9 mouse cellular contexts compared by ENCODE assay signal in the genomic region with DNA sequence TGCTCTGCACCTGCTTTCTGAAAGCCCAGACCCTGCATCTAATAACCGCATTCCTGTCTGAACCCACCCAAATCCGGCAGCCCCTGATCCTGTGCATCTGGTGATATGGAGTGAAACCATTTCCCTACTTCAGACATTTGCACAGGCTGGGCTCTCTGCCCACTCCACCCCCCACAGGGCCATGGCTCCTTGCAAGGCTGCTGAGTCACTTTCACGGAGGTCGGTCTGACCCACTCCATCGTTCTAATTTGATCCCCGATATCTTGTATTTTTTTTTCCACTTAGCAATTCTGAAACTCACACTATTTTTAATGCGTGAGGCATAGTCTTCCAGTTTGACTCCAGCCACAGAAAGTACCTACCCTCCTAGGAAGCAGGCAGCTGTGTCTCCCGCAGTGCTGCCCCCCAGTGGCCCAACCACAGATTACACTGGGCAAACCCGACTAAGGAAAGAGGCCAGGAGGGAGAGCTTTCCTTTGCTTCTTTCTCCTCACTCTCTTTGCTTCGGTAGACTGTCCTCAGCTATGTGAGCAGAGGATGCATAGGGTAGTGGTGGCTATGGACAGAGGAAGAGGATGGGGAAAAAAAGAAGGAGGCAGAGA. TPM values are rescaled to one million over a fixed set of nuclear protein-coding genes. Genes with fewer than 3 reads are reported as not detected.
DNase-seq lines count a peak whose midpoint lies in the region; ATAC-seq and TF ChIP-seq lines count a peak whose summit lies in the region.
"Had no signal": no experiment of that assay in that cellular context is flagged by ENCODE, and none has a peak within 500 bp of the region (broad histone marks: within the 10 kb centered on the region; RNA-seq: fewer than 3 reads in every experiment).

No protein-coding gene starts in this region.

- no peak overlapping the region for H3K4me2 ChIP-seq in hindbrain, embryonic 11.5 days (replicated peaks; ENCODE audit: low read depth, low read length)
- no peak overlapping the region for H3K4me2 ChIP-seq in hindbrain, embryonic 16.5 days (ENCODE audit: low read length)
- H3K4me2 ChIP-seq: lung, embryonic 15.5 days had no signal

- H3K27me3 ChIP-seq in hindbrain, embryonic 11.5 days (ENCODE audit: control insufficient read depth, insufficient read depth, low read length) = no peaks in the 10 kb centered on the region
- H3K27me3 ChIP-seq in hindbrain, embryonic 16.5 days (replicated peaks; ENCODE audit: control insufficient read depth, insufficient read depth, low read length) = no peaks in the 10 kb centered on the region
- no peaks in the 10 kb centered on the region for H3K27me3 ChIP-seq in MEL (ENCODE audit: control insufficient read depth in 1 of 2, insufficient read depth in 2 of 2, low read length in 2 of 2)
- H3K27me3 ChIP-seq: lung, embryonic 15.5 days had no signal

- ATAC-seq in hindbrain, embryonic 11.5 days (ENCODE audit: low FRiP score) = no peak
- no peak for ATAC-seq in hindbrain, embryonic 16.5 days

- TF ChIP-seq EP300 in MEL (IDR thresholded peaks at IDR 0.05; ENCODE audit: low read depth in 1 of 2, low read length in 2 of 2) = no peak

- DNase-seq in hindbrain, embryonic 11.5 days (ENCODE audit: low spot score) = peak; percentile 84
- peak; percentile 78 for DNase-seq in MEL (ENCODE audit: low read depth, low spot score)
- peak; percentile 79 for DNase-seq in cerebellum, adult 8-10 months
- peak; percentile 53 to 58 for DNase-seq in gastrocnemius, postnatal 4 days (ENCODE audit: low spot score in 2 of 2)
- peak; percentile 75 to 84 for DNase-seq in left cerebral cortex, adult 2 months (ENCODE audit: extremely low spot score in 1 of 2, low spot score in 2 of 2)
- peak; percentile 36 to 57 for DNase-seq in natural killer cell, adult 2 months (ENCODE audit: low spot score in 2 of 2)
- DNase-seq in thymus, postnatal 0 days (ENCODE audit: low spot score) = peak; percentile 45

- peak; percentile 60 for TF ChIP-seq RAD21 in MEL (IDR thresholded peaks at IDR 0.05; ENCODE audit: low read depth, low read length)

- H3K4me1 ChIP-seq in hindbrain, embryonic 11.5 days (replicated peaks; ENCODE audit: control insufficient read depth, insufficient read depth, low read length) = no peaks in the 10 kb centered on the region
- 0 out of 2 replicates have a peak, but pooled peaks cover 3% of the 10 kb centered on the region for H3K4me1 ChIP-seq in hindbrain, embryonic 16.5 days (ENCODE audit: control insufficient read depth, insufficient read depth, low read depth, low read length)
- no peaks in the 10 kb centered on the region; a peak in 1 of 4 replicates for H3K4me1 ChIP-seq in MEL (ENCODE audit: control insufficient read depth in 1 of 2, insufficient read depth in 2 of 2, low read length in 2 of 2)

- 52% methylated on average over 10 of the region's 10 CpGs for WGBS in hindbrain, embryonic 11.5 days
- 39% methylated on average over 10 of the region's 10 CpGs for WGBS in hindbrain, embryonic 16.5 days

- peak; percentile 82 to 94 (median 86) for TF ChIP-seq CTCF in MEL (IDR thresholded peaks at IDR 0.05 in 2 of 3, conservative IDR thresholded peaks at IDR 0.05 in 1 of 3; ENCODE audit: control insufficient read depth in 1 of 3, insufficient read depth in 1 of 3, low read depth in 2 of 3, low read length in 3 of 3, poor library complexity in 1 of 3, severe bottlenecking in 1 of 3)
- peak; percentile 89 for TF ChIP-seq CTCF in left cerebral cortex, adult 2 months (IDR thresholded peaks at IDR 0.05)

- TF ChIP-seq POLR2A in MEL (IDR thresholded peaks at IDR 0.05; ENCODE audit: control insufficient read depth in 1 of 2, insufficient read depth in 1 of 2, low read depth in 1 of 2, low read length in 2 of 2, poor library complexity in 1 of 2) = no peak

- intact Hi-C loops in left cerebral cortex, adult 2 months (cut with DNase I) = loop anchor here (2.0 to 5.0 kb wide), 2 partner anchors 17 to 80 kb away; no protein-coding TSS in a partner anchor

- H3K9me3 ChIP-seq in hindbrain, embryonic 11.5 days (ENCODE audit: control insufficient read depth, low read length) = no peaks in the 10 kb centered on the region
- no peaks in the 10 kb centered on the region for H3K9me3 ChIP-seq in hindbrain, embryonic 16.5 days (ENCODE audit: control insufficient read depth, low read length)
- no peaks in the 10 kb centered on the region for H3K9me3 ChIP-seq in MEL (replicated peaks; ENCODE audit: insufficient read depth, low read length)
- H3K9me3 ChIP-seq: lung, embryonic 15.5 days had no signal

- H3K36me3 ChIP-seq in hindbrain, embryonic 11.5 days (ENCODE audit: control insufficient read depth, insufficient read depth, low read length) = no peaks in the 10 kb centered on the region
- H3K36me3 ChIP-seq in hindbrain, embryonic 16.5 days (ENCODE audit: control insufficient read depth, insufficient read depth, low read length) = no peaks in the 10 kb centered on the region
- peaks cover 0 to 3% of the 10 kb centered on the region in 2 experiments; a peak in 2 of 4 replicates for H3K36me3 ChIP-seq in MEL (ENCODE audit: control insufficient read depth in 1 of 2, insufficient read depth in 2 of 2, low read length in 2 of 2)
- H3K36me3 ChIP-seq: lung, embryonic 15.5 days had no signal

- no peaks in the 10 kb centered on the region for H3K79me2 ChIP-seq in MEL (ENCODE audit: control insufficient read depth, insufficient read depth, low read length, poor library complexity)

- no peak overlapping the region for H3K9ac ChIP-seq in hindbrain, embryonic 11.5 days (ENCODE audit: low read depth, low read length)
- no peak overlapping the region for H3K9ac ChIP-seq in hindbrain, embryonic 16.5 days (ENCODE audit: low read depth, low read length)
- peak overlapping the region; percentile 65 for H3K9ac ChIP-seq in MEL (ENCODE audit: control insufficient read depth, low read depth, low read length, poor library complexity, severe bottlenecking)
- H3K9ac ChIP-seq: lung, embryonic 15.5 days had no signal

- H3K27ac ChIP-seq in hindbrain, embryonic 11.5 days (ENCODE audit: low read depth, low read length) = no peak overlapping the region
- no peak overlapping the region for H3K27ac ChIP-seq in hindbrain, embryonic 16.5 days (ENCODE audit: low read depth, low read length)
- H3K27ac ChIP-seq in MEL (ENCODE audit: control insufficient read depth, low read depth, low read length) = peak overlapping the region; percentile 34; the same call in 1 of the 2 replicates
- H3K27ac ChIP-seq in left cerebral cortex, adult 2 months = peak overlapping the region; percentile 30
- H3K27ac ChIP-seq: lung, embryonic 15.5 days had no signal

- H3K4me3 ChIP-seq in hindbrain, embryonic 11.5 days (ENCODE audit: low read depth, low read length) = no peak overlapping the region
- no peak overlapping the region for H3K4me3 ChIP-seq in hindbrain, embryonic 16.5 days (ENCODE audit: low read length)
- peak overlapping the region; percentile 39 to 68 for H3K4me3 ChIP-seq in MEL (ENCODE audit: control insufficient read depth in 1 of 2, insufficient read depth in 1 of 2, low read depth in 2 of 2, low read length in 2 of 2)
- no peak overlapping the region for H3K4me3 ChIP-seq in left cerebral cortex, adult 2 months
- H3K4me3 ChIP-seq: lung, embryonic 15.5 days had no signal

TF ChIP-seq in MEL, 35 proteins besides CTCF, POLR2A, EP300 and RAD21 (continues in another document):
- TF ChIP-seq GATA1 (IDR thresholded peaks at IDR 0.05; ENCODE audit: low read depth, low read length) = no peak
- TF ChIP-seq ZKSCAN1 (IDR thresholded peaks at IDR 0.05; ENCODE audit: low read depth, low read length) = no peak
- 0 out of 2 replicates have a peak, but pooled peaks have one; percentile 40 for TF ChIP-seq MAZ (IDR thresholded peaks at IDR 0.05; ENCODE audit: low read depth, low read length)
- TF ChIP-seq E2F4 (IDR thresholded peaks at IDR 0.05; ENCODE audit: borderline replicate concordance, low read depth, low read length) = no peak
- no peak for TF ChIP-seq USF2 (IDR thresholded peaks at IDR 0.05; ENCODE audit: borderline replicate concordance in 1 of 2, insufficient read depth in 1 of 2, low read depth in 1 of 2, low read length in 2 of 2)
- TF ChIP-seq ETS1 (IDR thresholded peaks at IDR 0.05; ENCODE audit: low read depth, low read length) = no peak
- peak; percentile 56 for TF ChIP-seq ZC3H11A (IDR thresholded peaks at IDR 0.05; ENCODE audit: low read depth, low read length)
- TF ChIP-seq MYC (IDR thresholded peaks at IDR 0.05; ENCODE audit: low read depth, low read length) = no peak
- 0 out of 2 replicates have a peak, but pooled peaks have one; percentile 14 for TF ChIP-seq HCFC1 (IDR thresholded peaks at IDR 0.05; ENCODE audit: low read depth, low read length)

RNA-seq across cellular contexts. Expression of a gene that starts 7.6 kb away (rescaled TPM):
- 0.06 TPM in 1 of 2 replicates, not detected in the other for polyA plus RNA-seq in hindbrain, embryonic 11.5 days (2014; fragmentation: Nextera tagmentation; extraction: Ambion mirVana)
- polyA plus RNA-seq in hindbrain, embryonic 16.5 days (2015; fragmentation: Nextera tagmentation; extraction: Ambion mirVana) = 0.04 and 0.05 TPM in 2 replicates
- total RNA-seq in MEL (2012; rRNA removed) = not detected in 2 replicates
- not detected for polyA plus RNA-seq in MEL (2012; ENCODE audit: insufficient read depth in 1 of 2, insufficient read length in 2 of 2, low read depth in 1 of 2, low replicate concordance in 2 of 2, missing spikeins in 1 of 2)
- under 1 TPM in 1 of 2 experiments, not detected in 1; 0.10 TPM for total RNA-seq in gastrocnemius, postnatal 4 days (2021)
- not detected for total RNA-seq in left cerebral cortex, adult 2 months (2021)
- 0.03 TPM in 1 of 2 replicates, not detected in the other for polyA plus RNA-seq in thymus, postnatal 0 days (2015; fragmentation: Nextera tagmentation; extraction: Ambion mirVana)
- polyA plus RNA-seq: lung, embryonic 15.5 days had no signal

RNA-seq across cellular contexts. Expression of a gene that starts 19.7 kb away (rescaled TPM):
- polyA plus RNA-seq in hindbrain, embryonic 11.5 days (2014; fragmentation: Nextera tagmentation; extraction: Ambion mirVana) = 19.6 and 21.2 TPM in 2 replicates
- polyA plus RNA-seq in hindbrain, embryonic 16.5 days (2015; fragmentation: Nextera tagmentation; extraction: Ambion mirVana) = 6.8 and 9.0 TPM in 2 replicates
- not detected in 2 replicates for total RNA-seq in MEL (2012; rRNA removed)
- not detected for polyA plus RNA-seq in MEL (2012; ENCODE audit: insufficient read depth in 1 of 2, insufficient read length in 2 of 2, low read depth in 1 of 2, low replicate concordance in 2 of 2, missing spikeins in 1 of 2)
- total RNA-seq in gastrocnemius, postnatal 4 days (2021) = 1 to 10 TPM; 5.3 to 6.0 TPM
- total RNA-seq in left cerebral cortex, adult 2 months (2021) = 10 to 100 TPM; 15.4 to 18.2 TPM
- 0.54 and 0.60 TPM in 2 replicates for polyA plus RNA-seq in thymus, postnatal 0 days (2015; fragmentation: Nextera tagmentation; extraction: Ambion mirVana)

RNA-seq across cellular contexts. Expression of a gene that starts 39.3 kb away (rescaled TPM):
- 7.0 and 7.6 TPM in 2 replicates for polyA plus RNA-seq in hindbrain, embryonic 11.5 days (2014; fragmentation: Nextera tagmentation; extraction: Ambion mirVana)
- 4.5 and 5.5 TPM in 2 replicates for polyA plus RNA-seq in hindbrain, embryonic 16.5 days (2015; fragmentation: Nextera tagmentation; extraction: Ambion mirVana)
- not detected in 2 replicates for total RNA-seq in MEL (2012; rRNA removed)
- under 1 TPM in 1 of 2 experiments, not detected in 1; 0.18 TPM for polyA plus RNA-seq in MEL (2012; ENCODE audit: insufficient read depth in 1 of 2, insufficient read length in 2 of 2, low read depth in 1 of 2, low replicate concordance in 2 of 2, missing spikeins in 1 of 2)
- total RNA-seq in gastrocnemius, postnatal 4 days (2021) = under 1 TPM in 1 of 2 experiments, not detected in 1; 0.29 TPM
- not detected for total RNA-seq in left cerebral cortex, adult 2 months (2021)
- 0.14 TPM in 1 of 2 replicates, not detected in the other for polyA plus RNA-seq in thymus, postnatal 0 days (2015; fragmentation: Nextera tagmentation; extraction: Ambion mirVana)

Comparison
In these comparisons a context has a peak if more than half of its experiments do, and no peak if none do; other contexts are left out.
1. H3K27ac ChIP-seq: peak in MEL (single experiment) and left cerebral cortex, adult 2 months (single experiment); none in hindbrain, embryonic 11.5 days (single experiment) and hindbrain, embryonic 16.5 days (single experiment).
2. H3K4me3 ChIP-seq: peak in MEL (2 of 2); none in hindbrain, embryonic 11.5 days (single experiment), hindbrain, embryonic 16.5 days (single experiment) and left cerebral cortex, adult 2 months (single experiment).
3. Peak in every context shown above with its lines, with median percentiles within 50 percentile points of each other: DNase-seq.